Mouse (Mus musculus) retina, postnatal 1 day (tissue): ENCODE measurements at regions not wholly inside any gene's neighbourhood (a gene's known extent, or its start where the extent isn't known, plus 50 kb on each side); places are given as distances from the start of the nearest gene placed in this dataset.

Experiments
- DNase-seq: peaks from one replicate; pipeline ENCODE4 v3.0.0-alpha.2; 2012

DNA sequence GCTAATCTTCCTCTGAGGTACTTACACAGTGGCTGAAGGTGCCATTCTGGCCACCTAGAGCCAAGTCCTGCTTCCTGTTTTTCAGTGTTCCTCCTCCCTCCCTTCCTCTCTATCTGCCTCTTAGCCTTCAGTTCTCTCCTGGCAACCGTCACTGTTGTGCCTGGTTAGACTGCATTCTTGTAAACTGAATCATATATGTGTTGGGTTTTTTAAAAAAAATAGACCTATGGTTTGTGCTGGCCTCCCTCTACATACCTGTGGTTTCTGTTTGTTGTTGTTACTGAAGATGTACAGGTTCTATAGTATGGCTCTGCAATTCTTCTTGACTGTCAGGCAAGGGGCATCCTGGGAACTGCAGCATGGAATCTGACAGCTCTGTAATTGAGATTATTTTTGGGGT is 112.5 kb upstream of the Lhx5 start:
- no peak for DNase-seq

DNA sequence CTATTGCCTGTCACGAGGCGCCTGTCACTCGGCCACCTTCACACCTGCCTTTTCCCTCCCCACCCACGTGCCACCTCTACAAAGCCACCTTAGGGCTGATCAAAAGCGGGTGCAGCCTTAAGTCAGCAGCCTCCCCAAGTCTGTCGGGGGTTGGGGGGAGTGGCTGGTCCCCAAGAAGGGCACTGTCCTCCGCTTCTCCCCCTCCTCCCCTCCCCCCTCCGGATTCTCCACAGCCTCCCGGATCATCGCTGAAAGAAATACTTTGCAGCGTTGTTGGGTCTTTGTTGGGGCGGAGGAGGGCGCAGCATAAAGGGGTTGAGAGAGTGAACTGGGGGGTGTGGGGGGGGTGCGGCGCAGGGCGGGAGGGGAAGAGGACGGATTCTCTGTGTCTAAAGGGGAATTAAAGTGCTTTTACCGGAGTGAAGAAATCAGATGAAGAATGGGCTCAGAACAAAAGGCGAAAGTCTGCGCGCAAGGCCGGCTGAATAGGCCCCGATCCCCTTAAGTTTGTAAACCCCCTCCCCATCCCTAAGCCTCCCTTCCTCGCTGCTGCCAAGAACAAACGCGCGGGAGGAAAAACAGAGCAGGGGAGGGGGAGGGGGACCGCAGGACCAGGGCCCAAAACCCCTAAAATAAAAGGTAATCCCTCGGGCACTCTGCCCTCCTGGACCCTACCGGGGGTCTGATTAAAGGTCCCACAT is 109.3 kb upstream of the Lhx5 start:
- peak; percentile 49 for DNase-seq

DNA sequence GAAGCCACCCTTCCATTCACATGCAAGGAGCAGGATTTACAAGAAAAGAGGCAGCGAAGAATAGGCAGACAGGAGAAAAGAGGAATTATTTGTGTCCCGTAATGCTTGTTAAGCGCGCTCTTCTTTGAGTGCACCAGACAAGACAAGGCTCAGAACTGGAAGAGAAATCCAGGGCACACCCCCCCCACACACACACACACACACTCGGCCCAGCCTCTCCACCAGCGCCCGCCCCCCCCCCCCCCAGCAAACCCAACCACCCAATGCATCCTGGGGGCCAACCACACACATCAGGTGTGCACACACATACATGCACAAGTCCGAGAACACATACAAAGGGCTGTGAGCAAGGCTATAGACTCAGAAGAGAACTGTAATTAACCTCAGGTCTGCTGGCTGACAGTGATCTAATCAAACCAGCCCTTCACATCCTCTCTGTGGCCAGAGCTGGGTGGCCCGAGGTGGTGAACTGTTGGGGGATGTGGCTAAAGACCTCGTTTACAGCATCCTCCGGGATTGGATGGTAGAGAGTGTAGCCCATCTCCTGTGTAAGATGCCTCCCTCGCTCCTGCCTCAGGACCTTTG is 108.7 kb upstream of the Lhx5 start:
- DNase-seq, result no peak

DNA sequence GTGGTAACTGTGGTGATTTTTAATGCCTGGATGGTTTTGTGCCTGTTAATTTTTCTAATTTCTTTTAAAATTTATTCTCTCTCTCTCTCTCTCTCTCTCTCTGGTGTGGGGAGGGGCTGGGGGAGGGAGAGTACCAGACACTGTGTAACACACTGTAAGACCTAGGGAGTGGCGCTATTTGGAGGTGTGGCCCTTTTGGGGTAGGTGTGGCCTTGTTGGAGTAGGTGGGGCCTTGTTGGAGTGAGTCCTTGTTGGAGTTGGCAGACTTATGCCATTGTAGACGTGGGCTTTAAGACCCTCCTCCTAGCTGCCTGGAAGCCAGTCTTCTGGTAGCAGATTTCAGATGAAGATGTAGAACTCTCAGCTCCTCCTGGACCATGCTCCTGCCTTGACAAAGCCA is 107.4 kb upstream of the Lhx5 start:
- DNase-seq, result no peak

DNA sequence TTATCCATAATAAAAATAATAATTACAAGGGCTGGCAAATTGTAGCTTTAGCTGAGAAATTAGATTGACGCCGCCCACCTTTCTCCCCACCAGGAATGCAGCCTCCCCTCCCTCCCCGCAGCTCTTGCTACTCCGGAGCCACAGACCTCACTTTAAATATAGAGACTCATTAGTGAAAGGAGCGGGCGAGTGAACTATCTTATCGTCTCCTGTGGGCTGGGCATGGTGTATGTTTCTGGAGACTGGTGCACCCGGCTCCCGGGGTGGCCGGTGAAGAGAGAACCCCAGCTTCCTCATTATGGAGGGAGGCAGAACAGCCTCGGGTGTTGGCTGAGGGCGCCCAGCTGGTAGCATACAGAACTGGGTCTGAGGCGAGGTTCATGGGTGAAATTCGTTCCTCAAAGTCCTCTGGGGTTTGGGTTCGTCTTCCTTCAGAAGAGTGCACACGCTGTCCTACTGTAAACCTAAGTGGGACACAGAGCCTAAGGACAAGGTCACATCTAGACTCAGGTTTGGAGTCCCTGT is 106.1 kb upstream of the Lhx5 start:
- no peak for DNase-seq

DNA sequence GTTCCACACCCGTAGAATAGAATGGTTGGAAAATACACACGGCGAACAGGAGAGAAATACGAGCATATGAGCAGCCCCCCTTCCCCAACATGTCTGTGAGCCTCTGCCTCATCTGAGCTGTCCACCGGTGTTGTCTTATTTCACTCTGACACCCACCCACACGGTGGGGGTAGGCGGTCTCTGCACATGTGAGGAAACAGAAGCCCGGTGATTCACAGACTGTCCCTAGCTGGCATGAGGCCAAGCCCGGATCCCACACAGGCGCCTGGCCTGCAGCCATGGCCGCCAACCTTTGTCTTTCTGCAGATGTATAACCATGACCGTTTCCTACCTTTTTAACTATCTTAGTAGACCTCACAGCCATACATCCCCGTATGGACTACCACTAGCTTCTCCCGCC is 99.5 kb upstream of the Lhx5 start:
- DNase-seq, result peak; percentile 62

DNA sequence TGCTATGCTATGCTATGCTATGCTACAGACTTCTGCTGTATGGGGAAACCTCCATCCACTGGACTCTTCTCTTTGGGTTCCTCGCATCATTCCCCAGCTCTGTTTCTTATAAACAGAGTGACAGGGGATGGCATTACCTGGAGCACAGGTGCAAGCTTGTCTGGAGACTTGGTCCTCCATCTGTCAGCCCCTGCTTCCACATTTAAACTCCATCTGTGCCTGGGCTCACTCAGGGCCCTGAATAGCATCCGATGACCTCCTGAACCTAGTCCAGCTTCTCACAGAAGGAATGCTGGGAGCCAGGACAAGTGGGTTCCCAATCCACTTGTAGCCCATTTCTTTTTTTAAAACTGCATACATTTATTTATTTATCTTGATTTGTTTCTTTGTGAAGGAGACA is 92.3 kb upstream of the Lhx5 start:
- no peak for DNase-seq

DNA sequence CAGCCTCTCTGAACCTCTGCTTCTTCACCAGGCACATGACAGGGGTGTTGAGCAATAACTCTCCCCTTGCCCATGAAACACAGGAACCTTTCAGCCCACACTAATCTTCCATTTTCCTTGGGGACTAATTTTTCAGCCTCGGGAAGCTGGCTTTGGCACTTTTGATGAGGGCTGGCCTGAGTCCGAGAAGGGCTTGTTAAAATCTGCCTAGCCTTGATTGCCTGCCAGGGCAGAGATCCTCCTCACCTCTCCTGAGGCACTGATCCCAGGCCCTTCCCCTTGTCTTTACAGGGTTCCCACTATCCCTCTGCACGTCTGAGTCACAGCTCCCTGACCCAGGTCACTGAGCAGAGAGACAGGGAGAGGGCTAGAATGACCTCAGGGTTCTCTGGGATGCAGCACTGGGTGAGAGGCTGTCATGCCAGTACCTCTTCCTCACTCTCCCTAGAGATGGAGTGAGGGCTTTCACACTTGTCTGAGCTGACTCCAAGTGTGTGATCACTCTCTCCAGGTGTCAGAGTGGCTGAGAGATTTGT is 90.7 kb upstream of the Lhx5 start:
- DNase-seq, result no peak

DNA sequence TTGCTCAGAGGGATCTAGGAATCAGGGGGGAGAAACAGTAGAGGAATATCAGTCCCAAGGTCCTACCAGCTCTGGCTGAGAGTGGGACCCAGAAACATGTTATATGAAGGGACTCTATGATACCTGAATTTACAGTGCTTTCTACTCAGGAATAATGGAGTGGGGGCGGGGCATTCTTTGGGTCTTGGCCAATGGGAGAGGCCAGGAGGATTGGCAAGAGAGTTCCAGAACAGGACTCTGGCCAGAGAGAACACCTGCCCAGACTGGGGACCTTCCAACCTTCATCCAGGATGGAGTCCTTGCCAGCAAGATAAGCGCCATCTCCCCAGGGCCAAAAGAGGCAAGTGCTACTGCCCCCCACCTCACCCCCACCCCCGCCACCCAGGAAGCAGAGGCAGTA is 81.0 kb upstream of the Lhx5 start:
- DNase-seq, result no peak

DNA sequence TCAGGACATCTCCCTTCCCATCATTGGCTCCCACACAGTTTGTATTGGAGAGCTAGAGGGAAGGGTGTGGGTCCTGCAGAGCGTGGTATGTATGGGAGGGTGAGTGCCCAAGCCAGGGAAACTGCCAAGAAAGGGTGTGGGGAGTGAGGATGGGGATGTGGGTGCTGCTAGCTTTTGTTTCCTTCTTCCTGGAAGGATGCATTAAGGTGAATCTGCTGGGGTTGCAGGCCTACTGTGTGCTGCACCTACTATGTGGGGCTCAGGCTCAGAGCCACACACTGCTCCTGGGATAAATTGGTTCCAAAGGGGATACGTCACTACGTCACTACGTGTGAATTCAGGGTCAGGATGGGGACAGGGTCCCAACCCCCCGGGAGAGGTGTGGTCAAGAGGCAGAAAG is 79.7 kb upstream of the Lhx5 start:
- DNase-seq, result no peak

DNA sequence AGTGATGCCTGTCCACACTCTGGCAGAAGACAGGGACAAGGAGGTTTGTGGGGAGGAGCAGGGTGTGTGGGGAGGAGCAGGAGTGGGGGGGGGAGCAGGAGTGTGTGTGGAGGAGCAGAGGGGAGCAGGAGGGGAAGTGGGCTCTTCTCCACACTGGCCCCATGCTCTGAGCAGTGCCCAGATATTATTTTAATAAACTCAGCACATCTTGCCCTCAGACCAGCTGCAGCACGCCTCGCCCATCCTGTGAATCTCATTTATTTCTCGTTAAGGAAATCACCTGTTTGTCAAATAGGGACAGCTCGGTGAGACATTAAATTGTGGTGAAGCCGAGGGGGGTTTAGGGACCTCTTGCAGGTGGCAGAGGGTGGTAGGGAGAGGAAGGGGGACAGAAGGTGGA is 77.8 kb upstream of the Lhx5 start:
- no peak for DNase-seq

DNA sequence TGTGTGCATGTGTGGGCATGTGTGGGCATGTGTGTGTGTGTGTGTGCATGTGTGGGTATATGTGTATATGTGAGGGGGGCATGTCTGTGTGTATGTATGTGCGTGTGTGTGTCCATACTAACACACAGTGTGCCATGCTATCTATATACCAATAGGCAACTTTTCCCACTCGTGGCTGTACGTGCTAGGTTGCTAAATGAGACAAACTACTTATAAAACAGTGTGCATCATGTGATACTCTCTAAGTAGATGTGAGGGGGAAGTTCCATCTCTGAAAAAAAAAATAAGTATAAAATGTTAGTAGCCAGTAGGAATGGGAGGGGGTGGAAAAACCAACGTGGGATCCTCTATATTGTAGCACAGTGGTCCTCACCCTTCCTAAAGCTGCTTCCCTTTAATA is 74.5 kb upstream of the Lhx5 start:
- DNase-seq, result no peak

DNA sequence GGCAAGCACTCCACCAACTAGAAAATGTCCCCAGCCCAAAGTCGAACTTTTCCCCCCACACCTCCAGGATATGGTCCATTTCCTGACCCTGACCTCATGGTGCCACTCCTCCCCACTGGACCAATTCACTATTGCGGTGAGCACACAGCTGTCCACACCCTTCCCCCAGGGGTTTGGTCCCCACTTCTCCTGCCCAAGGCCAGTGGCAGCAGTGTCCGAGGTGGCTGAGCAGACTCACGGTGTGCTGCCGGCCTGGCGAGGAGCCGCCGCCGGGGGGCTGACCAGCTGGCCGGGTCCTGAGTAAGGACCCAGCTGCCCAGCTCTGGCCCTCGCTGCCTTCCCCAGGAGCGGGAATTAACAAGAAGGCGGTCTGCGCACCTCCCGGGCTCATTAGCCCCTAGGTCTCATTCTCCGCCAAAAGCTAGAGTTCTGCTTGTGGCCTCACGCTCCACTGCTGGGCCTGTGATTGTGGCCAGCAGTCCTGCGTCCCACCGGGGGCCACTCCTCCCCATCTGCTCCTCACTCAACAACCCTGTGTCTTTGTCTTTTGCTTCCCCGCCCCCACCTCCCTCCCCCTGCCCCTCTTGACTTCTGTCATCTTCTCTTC is 73.3 kb upstream of the Lhx5 start:
- DNase-seq, result peak; percentile 55

DNA sequence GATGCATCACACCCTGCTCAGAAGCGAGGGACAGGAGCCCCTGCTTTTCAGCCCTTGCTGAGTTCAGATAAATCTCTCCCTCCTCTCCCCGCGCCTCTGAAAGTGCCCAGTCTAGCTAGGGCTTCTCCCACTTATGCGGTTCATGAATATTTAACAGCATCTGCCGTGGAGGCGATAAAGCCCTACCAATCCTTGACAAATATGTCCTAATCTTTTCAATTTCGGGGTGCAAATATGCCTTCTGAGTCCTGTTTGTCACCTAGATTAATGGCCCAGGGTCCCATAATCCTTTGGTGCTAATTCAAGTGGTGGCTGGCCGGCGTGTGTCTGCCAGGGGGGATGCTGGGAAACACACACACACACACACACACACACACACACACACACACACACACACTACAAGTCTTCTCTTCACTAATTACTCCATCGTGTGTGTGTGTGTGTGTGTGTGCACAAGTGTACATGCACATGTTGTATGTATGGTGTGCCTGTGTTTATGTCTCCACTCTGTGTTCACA is 65.5 kb upstream of the Lhx5 start:
- no peak for DNase-seq

DNA sequence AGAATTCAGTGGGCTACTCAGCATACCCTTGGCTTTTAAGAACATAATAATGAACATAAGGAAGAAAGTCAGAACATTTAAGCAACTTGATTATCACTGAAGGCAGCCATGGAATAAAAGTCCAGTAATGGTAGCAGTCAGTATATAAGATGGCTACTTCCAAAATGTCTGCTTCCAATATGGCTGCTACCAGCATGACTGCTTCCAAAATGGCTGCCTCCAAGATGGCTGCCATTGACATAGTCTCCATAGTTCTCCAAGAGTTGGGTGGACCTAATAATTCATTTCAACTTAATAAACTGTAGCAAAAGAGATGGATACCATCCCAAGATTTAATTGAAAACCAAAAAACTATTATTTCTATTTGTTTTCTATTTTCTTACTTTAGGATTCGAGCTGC is 62.7 kb upstream of the Lhx5 start:
- DNase-seq, result no peak

DNA sequence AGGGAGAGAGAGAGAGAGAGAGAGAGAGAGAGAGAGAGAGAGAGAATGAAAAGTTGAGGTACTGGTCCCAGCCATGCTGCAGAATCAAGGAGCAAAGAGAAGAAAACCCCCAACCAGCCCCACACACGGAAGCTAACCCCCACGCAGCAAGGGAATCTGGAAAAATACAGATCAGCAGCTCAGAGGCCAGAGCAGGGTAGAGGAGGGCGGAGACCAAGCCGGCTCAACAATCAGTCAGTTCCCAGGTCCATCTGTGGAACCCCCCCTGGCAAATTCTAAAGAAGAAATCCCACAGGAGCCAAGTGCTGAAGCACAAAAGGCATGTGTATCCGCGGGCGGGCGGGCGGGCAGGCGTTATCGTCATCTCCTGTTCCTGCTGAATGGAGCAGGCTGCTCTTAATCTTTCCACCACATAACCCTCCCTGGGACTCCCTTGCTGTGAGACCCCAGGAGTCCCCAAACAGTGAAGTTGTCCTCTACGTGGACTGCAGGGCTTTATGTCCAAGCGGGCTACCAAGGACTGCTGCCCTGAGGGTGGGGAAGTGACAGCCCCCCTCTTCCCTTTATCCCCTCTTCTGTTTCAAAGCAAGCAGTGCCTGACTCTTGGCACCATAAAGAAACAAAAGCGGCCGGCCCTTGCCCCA is 60.2 kb upstream of the Lhx5 start:
- DNase-seq, result peak; percentile 27

DNA sequence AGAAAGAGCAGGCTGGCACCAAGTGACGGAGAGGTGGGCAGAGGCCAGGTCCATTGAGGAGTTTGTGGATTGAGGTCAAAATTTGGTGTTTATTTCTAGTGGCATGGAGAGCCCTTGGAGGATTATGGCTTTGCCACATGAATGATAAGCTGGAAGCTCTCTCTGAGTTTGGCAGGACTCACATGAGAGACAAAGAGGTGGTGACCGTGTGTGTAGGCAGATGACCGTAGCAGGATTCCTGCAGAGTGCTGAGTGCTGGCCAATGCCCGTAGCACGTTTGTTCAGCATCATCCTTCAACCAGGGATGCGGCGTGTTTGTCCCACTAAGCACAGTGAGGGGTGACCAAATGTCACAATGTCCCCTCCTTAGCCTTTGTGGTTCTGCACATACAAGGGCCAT is 58.1 kb upstream of the Lhx5 start:
- DNase-seq, result no peak
